Mouse (Mus musculus): Measurements from ENCODE around the gene Hist1h2ak. TPM values are rescaled to one million over a fixed set of nuclear protein-coding genes. Genes with fewer than 3 reads are reported as not detected.
A peak's percentile ranks its signal among the peaks of the same experiment; 100 is the strongest.
"Not testable (repeated sequence)": the region's sequence is repeated elsewhere in the genome, so short reads cannot be mapped to it uniquely, and the experiment has no call there.

Hist1h2ak gene
- total RNA-seq (2021): 10 to 100 TPM; 16.6 to 53.8 TPM
- long read RNA-seq, experiment 1: 0 reads
- long read RNA-seq, experiment 2: 0 reads

GRCm38 (mm10) chr13:21753524-21754285 is at the start of gene Hist1h2ak, which contains the start of gene Hist1h2bn:
Gene Hist1h2ak (minus strand): TSS chr13:21753827.
Gene Hist1h2bn (plus strand): TSS chr13:21754123.
- intact Hi-C loops (cut with DNase I): loop anchor here (2.0 to 10.0 kb wide), 2 partner anchors 25 to 1831 kb away; partner anchors contain the start of gene Hist1h4d
- peak; percentile 44 to 52 for DNase-seq

GRCm38 (mm10) chr13:21803058-21803457 is 49.4 kb upstream of the Hist1h2ak start:
- intact Hi-C loops (cut with DNase I); DNase-seq: not testable (repeated sequence)

- intact Hi-C loops (cut with DNase I): loop anchor here (10.0 kb wide), 1 partner anchor 48 kb away; no protein-coding TSS in a partner anchor
- not testable (repeated sequence) for DNase-seq
Measured at GRCm38 (mm10) chr13:21797163-21797562, 43.5 kb upstream of the Hist1h2ak start.

GRCm38 (mm10) chr13:21795584-21795983 is 42.0 kb upstream of the Hist1h2ak start:
- no peak for DNase-seq
- intact Hi-C loops (cut with DNase I): loop anchor here (10.0 kb wide), 1 partner anchor 49 kb away; no protein-coding TSS in a partner anchor

GRCm38 (mm10) chr13:21790601-21791283 is 37.1 kb upstream of the Hist1h2ak start:
- intact Hi-C loops (cut with DNase I): loop anchor here (10.0 kb wide), 1 partner anchor 54 kb away; no protein-coding TSS in a partner anchor
- DNase-seq: no peak

GRCm38 (mm10) chr13:21789925-21790324 is 36.3 kb upstream of the Hist1h2ak start:
- no peak for DNase-seq
- intact Hi-C loops (cut with DNase I): loop anchor here (10.0 kb wide), 1 partner anchor 55 kb away; no protein-coding TSS in a partner anchor

DNA sequence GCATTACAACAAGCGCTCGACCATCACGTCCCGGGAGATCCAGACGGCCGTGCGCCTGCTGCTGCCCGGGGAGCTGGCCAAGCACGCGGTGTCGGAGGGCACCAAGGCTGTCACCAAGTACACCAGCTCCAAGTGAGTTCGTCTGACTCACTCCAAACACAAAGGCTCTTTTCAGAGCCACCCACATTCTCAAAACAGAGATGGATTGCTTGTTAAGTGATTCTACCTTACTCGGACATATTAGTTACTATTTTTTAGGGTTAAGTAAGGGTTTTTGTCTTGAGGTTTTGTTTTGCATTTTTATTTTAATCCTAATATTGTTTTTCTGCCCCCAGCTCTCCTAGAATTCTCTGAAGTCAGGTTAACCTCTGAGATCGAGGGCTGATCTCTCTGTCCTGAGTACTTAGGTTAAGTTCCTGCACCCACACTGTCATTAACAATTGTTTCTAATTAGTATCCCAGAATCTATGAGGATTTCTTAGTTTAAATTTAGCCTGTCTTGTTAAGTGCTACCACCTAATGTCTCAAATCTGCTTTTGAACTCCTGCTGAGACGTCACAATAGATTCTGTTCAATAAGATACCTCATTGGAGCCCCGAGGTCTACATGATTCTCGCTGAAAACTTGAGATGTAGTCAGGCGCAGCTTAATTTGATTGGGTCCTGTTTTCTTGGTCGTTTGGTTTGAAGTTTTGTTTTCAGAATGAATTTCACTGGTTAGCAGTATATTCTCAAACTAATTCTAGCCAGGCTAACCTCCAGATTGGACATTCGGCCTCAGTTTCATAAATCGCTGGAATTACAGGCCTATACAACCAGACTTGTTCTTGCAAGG is 34.4 kb upstream of the Hist1h2ak start:
- intact Hi-C loops (cut with DNase I): no loop called here

GRCm38 (mm10) chr13:21786899-21787629 is 33.4 kb upstream of the Hist1h2ak start, which contains the start of the genes Hist1h2an and Hist1h2bp:
Gene Hist1h2an (minus strand): TSS chr13:21787218.
Gene Hist1h2bp (plus strand): TSS chr13:21787461.
- peak; percentile 77 to 87 for DNase-seq
- intact Hi-C loops (cut with DNase I): not testable (repeated sequence)

More for the DNA sequence above, 34.4 kb upstream of the Hist1h2ak start:
- no peak for DNase-seq

- no peak for DNase-seq
- intact Hi-C loops (cut with DNase I): no loop called here
Measured at GRCm38 (mm10) chr13:21786189-21786898, 32.7 kb upstream of the Hist1h2ak start.

- intact Hi-C loops (cut with DNase I): no loop called here
- no peak for DNase-seq
Measured at GRCm38 (mm10) chr13:21784311-21784710, 30.7 kb upstream of the Hist1h2ak start.

DNA sequence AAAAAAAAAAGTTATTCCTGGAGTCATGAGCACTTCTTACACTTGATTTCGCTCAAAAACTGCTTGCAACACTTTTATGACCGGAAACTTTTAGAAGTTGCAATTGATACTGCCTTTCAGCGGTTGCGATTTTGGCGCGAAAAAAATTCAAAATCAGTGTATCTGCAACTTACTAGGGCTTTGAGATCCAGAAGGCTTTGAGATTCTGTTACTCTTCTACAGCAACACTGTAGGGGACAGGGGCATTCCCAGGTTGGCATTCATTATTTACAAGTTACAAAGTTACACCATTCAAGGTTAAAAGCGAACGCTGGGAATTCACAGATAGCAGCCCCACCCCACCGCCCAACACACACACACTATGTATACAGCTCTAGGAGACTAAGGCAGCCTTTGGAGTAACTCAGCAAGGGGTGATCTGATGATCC is 30.1 kb upstream of the Hist1h2ak start:
- intact Hi-C loops (cut with DNase I): no loop called here
- peak; percentile 3 to 24 for DNase-seq

- intact Hi-C loops (cut with DNase I): no loop called here
- DNase-seq: peak; percentile 22 to 49
Measured at GRCm38 (mm10) chr13:21783255-21783617, 29.6 kb upstream of the Hist1h2ak start, which contains the start of gene Hist1h3i. Gene Hist1h3i (minus strand): TSS chr13:21783370.

DNA sequence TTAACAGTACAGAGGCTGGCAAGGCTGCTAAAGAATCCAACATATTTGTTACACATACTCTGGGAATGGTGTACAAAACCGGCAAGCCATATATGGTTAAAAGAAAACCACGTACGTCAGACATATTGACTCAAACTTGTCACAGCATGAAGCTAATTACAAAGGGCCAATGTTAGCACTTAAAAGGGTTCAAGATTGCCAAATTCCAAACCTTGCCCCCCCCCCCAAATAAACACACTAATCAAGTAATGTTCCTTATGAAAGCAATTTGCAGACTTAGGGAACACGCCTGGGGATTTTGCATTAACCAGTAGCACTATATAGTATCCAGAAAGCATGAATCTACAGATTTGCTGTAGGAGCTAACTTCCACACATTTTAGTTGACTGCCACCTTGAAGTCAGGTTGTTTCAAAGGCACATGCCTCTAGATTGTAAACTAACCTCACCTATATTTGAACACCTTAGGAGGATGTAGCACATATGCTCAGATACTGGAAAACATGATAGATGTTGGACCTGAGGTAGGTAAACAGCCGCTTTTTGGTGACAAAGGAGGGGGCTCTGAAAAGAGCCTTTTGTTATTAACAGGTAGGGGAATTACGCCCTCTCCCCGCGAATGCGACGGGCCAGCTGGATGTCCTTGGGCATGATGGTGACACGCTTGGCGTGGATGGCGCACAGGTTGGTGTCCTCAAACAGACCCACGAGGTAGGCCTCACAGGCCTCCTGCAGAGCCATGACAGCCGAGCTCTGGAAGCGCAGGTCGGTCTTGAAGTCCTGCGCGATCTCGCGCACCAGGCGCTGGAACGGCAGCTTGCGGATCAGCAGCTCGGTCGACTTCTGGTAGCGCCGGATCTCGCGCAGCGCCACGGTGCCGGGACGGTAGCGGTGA is 29.0 kb upstream of the Hist1h2ak start:
- intact Hi-C loops (cut with DNase I): not testable (repeated sequence)
- peak in 1 of 2 experiments; percentile 20 for DNase-seq

- DNase-seq: no peak
- intact Hi-C loops (cut with DNase I): loop anchor here (2.0 kb wide), 1 partner anchor 71 kb away; no protein-coding TSS in a partner anchor
Measured at GRCm38 (mm10) chr13:21781639-21782038, 28.0 kb upstream of the Hist1h2ak start.

DNA sequence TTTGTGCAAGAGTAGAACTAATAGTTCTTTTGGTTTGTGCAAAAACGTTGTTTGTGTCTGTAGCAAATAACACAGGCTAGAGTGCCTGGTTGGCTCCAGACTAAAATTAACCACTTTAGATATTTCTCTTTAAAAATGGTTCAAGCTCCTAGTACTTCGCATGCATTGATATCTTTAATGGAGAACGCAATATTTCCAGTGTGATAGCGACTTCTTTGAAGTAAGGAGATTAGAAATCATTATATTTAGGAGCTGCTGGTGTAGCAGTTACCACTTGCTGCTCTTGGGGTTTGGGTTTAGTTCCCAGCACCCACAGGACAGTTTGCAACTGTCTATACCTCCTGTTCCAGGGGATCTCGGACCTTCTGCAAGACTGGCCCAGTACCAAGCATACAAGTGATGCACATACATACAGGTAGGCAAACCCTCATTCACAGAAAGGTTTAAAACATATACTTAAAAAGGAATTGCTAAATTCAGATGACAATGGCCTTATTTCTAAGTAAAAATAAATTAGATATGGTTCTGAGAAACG is 27.5 kb upstream of the Hist1h2ak start:
- intact Hi-C loops (cut with DNase I): loop anchor here (2.0 kb wide), 1 partner anchor 70 kb away; no protein-coding TSS in a partner anchor
- DNase-seq: no peak

GRCm38 (mm10) chr13:21779767-21780731 is 26.4 kb upstream of the Hist1h2ak start, which contains the start of gene Hist1h1b:
Gene Hist1h1b (minus strand): TSS chr13:21780625.
- intact Hi-C loops (cut with DNase I): loop anchor here (2.0 kb wide), 2 partner anchors 27 to 69 kb away; partner anchors contain the start of gene Hist1h2ak
- peak; percentile 53 to 56 for DNase-seq
